Mouse (Mus musculus): ENCODE results near the gene Krt33a.
A peak's percentile ranks its signal among the peaks of the same experiment; 100 is the strongest.

- TF ChIP-seq MAX (IDR thresholded peaks at IDR 0.05; ENCODE audit: low read depth): no peak
- peak; percentile 14 to 86 (median 71) for TF ChIP-seq MYOD1 (IDR thresholded peaks at IDR 0.05; ENCODE audit: control insufficient read depth in 1 of 3, insufficient read length in 2 of 3, low read depth in 2 of 3)
- no peak for TF ChIP-seq POLR2AphosphoS2 (IDR thresholded peaks at IDR 0.05; ENCODE audit: insufficient read length, low read depth)
- TF ChIP-seq POLR2A (IDR thresholded peaks at IDR 0.05; ENCODE audit: insufficient read length, low read depth): no peak
- no peak for TF ChIP-seq USF1 (IDR thresholded peaks at IDR 0.05; ENCODE audit: low read depth)
- no peak for TF ChIP-seq CEBPB (IDR thresholded peaks at IDR 0.05; ENCODE audit: insufficient read depth, poor library complexity, severe bottlenecking)
- no peak for TF ChIP-seq E2F4 (IDR thresholded peaks at IDR 0.05; ENCODE audit: insufficient read depth)
- no peak for TF ChIP-seq TCF3 (IDR thresholded peaks at IDR 0.05; ENCODE audit: insufficient read length, low read depth)
- peak; percentile 40 to 91 (median 88) for TF ChIP-seq MYOG (IDR thresholded peaks at IDR 0.05; ENCODE audit: control insufficient read depth in 1 of 3, insufficient read depth in 1 of 3, insufficient read length in 2 of 3, low read depth in 2 of 3)
- no peak for TF ChIP-seq REST (IDR thresholded peaks at IDR 0.05; ENCODE audit: insufficient read depth, insufficient read length)
- peak; percentile 65 for TF ChIP-seq TCF12 (IDR thresholded peaks at IDR 0.05; ENCODE audit: insufficient read depth, poor library complexity, severe bottlenecking)
These were observed 40.0 kb upstream of the Krt33a start for GRCm38 (mm10) chr11:100055686-100056655.
